Mouse (Mus musculus) thymus, adult 2 months (tissue): ENCODE results near the gene Foxk2. TPM values are rescaled to one million over a fixed set of nuclear protein-coding genes. Genes with fewer than 3 reads are reported as not detected.

Experiments used
- DNase-seq: peaks from one replicate; pipeline ENCODE4 v3.0.0; 2021
- H3K27ac ChIP-seq: fragments of 200-500 bp; 2 replicates; pipeline ENCODE4 v1.5.1; 2012; ENCODE audit warnings: low read length, control low read depth; ENCODE audit not compliant: control insufficient read depth, insufficient read depth
- H3K27me3 ChIP-seq: fragments of 200-500 bp; 2 replicates; pipeline ENCODE4 v1.6.1; 2012; ENCODE audit warnings: mild to moderate bottlenecking, low read length, moderate library complexity, mixed read lengths; ENCODE audit not compliant: control insufficient read depth, insufficient read depth
- H3K36me3 ChIP-seq: fragments of 200-500 bp; 2 replicates; pipeline ENCODE4 v1.6.1; 2012; ENCODE audit warnings: mild to moderate bottlenecking, low read length, moderate library complexity; ENCODE audit not compliant: control insufficient read depth, insufficient read depth
- H3K4me1 ChIP-seq: fragments of 200-500 bp; replicated peaks from 2 replicates; pipeline ENCODE4 v1.6.1; 2012; ENCODE audit warnings: low read length; ENCODE audit not compliant: control insufficient read depth, insufficient read depth
- H3K4me3 ChIP-seq: fragments of 200-500 bp; 2 replicates; pipeline ENCODE4 v1.5.1; 2012; ENCODE audit warnings: mild to moderate bottlenecking, low read length, control low read depth, moderate library complexity; ENCODE audit not compliant: control insufficient read depth, insufficient read depth
- CTCF ChIP-seq: fragments of 200-500 bp; IDR thresholded peaks from 2 replicates; pipeline ENCODE4 v1.5.1; 2012; ENCODE audit warnings: mild to moderate bottlenecking, control low read depth, low read length, moderate library complexity, borderline replicate concordance; ENCODE audit not compliant: control insufficient read depth, poor library complexity, insufficient read depth; ENCODE audit errors: extremely low read depth
- POLR2A ChIP-seq: fragments of 200-500 bp; IDR thresholded peaks from 2 replicates; pipeline ENCODE4 v1.6.1; 2012; ENCODE audit warnings: mild to moderate bottlenecking, low read length, control low read depth, moderate library complexity; ENCODE audit not compliant: control insufficient read depth, poor library complexity, insufficient read depth; ENCODE audit errors: extremely low read depth
- WGBS: fragments of 180-500 bp; shearing (Covaris S2); methylation state at CpG from one replicate; pipeline ENCODE4 v1.1.7; 2018; 5-methylcytosine and 5-hydroxymethylcytosine counted together
- polyA plus RNA-seq: library from polyadenylated mRNA; depleted of rRNA; stranded (reverse); fragments of >200 nt; gene quantifications from 2 replicates; pipeline ENCODE4 v1.2.3, GENCODE M21; 2012; rRNA removed

The Foxk2 gene
- polyA plus RNA-seq: 57.5 and 60.6 TPM in 2 replicates

- Histone ChIP-seq H3K4me3 (peak within 1 kb of the TSS; percentile 80), H3K27me3 (no peaks in the 10 kb centered on the region), H3K36me3 (peaks cover 10% of the 10 kb centered on the region; the same call in 1 of the 2 replicates), H3K4me1 (peaks cover 9% of the 10 kb centered on the region), H3K27ac (peak within 1 kb of the TSS; percentile 26; the same call in 1 of the 2 replicates)
- DNase-seq: peak; percentile 91
- TF ChIP-seq POLR2A: peak; percentile 41; the same call in 1 of the 2 replicates
- 0 out of 2 replicates have a peak, but pooled peaks have one; percentile 14 for TF ChIP-seq CTCF
- WGBS: 3% methylated on average over 79 of the region's 91 CpGs
Measured at GRCm38 (mm10) chr11:121259160-121260100, at the start of gene Foxk2. Gene Foxk2 (plus strand): TSS chr11:121259990.

GRCm38 (mm10) chr11:121216831-121217230 lies 43.0 kb upstream of the Foxk2 start:
- DNase-seq: no peak
- no peak for TF ChIP-seq CTCF
- TF ChIP-seq POLR2A: no peak
- Histone ChIP-seq H3K4me1 (no peaks in the 10 kb centered on the region), H3K36me3 (peaks cover 4% of the 10 kb centered on the region), H3K27ac (no peak overlapping the region), H3K27me3 (no peaks in the 10 kb centered on the region), H3K4me3 (no peak overlapping the region)
- WGBS: 96% methylated on average over 3 of the region's 3 CpGs

- no peak overlapping the region for H3K4me3 ChIP-seq
- no peaks in the 10 kb centered on the region for H3K4me1 ChIP-seq
- no peak for DNase-seq
- no peaks in the 10 kb centered on the region for H3K27me3 ChIP-seq
- no peak overlapping the region for H3K27ac ChIP-seq
- 97% methylated on average over 11 of the region's 11 CpGs for WGBS
- H3K36me3 ChIP-seq: peaks cover 33% of the 10 kb centered on the region
- TF ChIP-seq POLR2A (no peak), CTCF (no peak)
Measured at GRCm38 (mm10) chr11:121219776-121220175, 40.0 kb upstream of the Foxk2 start.

GRCm38 (mm10) chr11:121220771-121221170 lies 39.0 kb upstream of the Foxk2 start:
- no peaks in the 10 kb centered on the region for H3K27me3 ChIP-seq
- TF ChIP-seq POLR2A (no peak), CTCF (no peak)
- no peaks in the 10 kb centered on the region for H3K4me1 ChIP-seq
- H3K36me3 ChIP-seq: peaks cover 43% of the 10 kb centered on the region
- no peak overlapping the region for H3K4me3 ChIP-seq
- WGBS: 91% methylated on average over 5 of the region's 5 CpGs
- H3K27ac ChIP-seq: no peak overlapping the region
- no peak for DNase-seq

- H3K27ac ChIP-seq: no peak overlapping the region
- H3K4me3 ChIP-seq: no peak overlapping the region
- TF ChIP-seq POLR2A: no peak
- no peak for TF ChIP-seq CTCF
- H3K4me1 ChIP-seq: no peaks in the 10 kb centered on the region
- no peaks in the 10 kb centered on the region for H3K27me3 ChIP-seq
- DNase-seq: no peak
- WGBS: 95% methylated on average over 6 of the region's 6 CpGs
- peaks cover 50% of the 10 kb centered on the region for H3K36me3 ChIP-seq
Measured at GRCm38 (mm10) chr11:121221321-121222010, 38.3 kb upstream of the Foxk2 start.
